Mouse (Mus musculus) Patski (cell line): ENCODE results near the gene Ccng1. TPM values are rescaled to one million over a fixed set of nuclear protein-coding genes. Genes with fewer than 3 reads are reported as not detected.

Source experiments
- ATAC-seq: fragments of 100-300 bp; one replicate; pipeline ENCODE4 v1.8.0; 2021
- CTCF ChIA-PET: fragments of 350-600 bp; sonication (Branson Sonifier 250); formaldehyde crosslinking; loops from one replicate; lab custom pipeline; 2022; ENCODE audit warnings: inconsistent platforms; lab: Charles Lee
- POLR2A ChIA-PET: fragments of 350-600 bp; sonication (Branson Sonifier 250); formaldehyde crosslinking; loops from one replicate; lab custom pipeline; 2022; ENCODE audit warnings: antibody characterized with exemption, inconsistent platforms; lab: Charles Lee
- DNase-seq: peaks from one replicate; pipeline ENCODE4 v3.0.0-alpha.2; 2011; ENCODE audit warnings: low read depth, low spot score
- H3K27me3 ChIP-seq: fragments of 371-371 bp; one replicate; pipeline ENCODE4 v1.5.1; 2021
- CTCF ChIP-seq: fragments of 100-300 bp; IDR thresholded peaks from one replicate; pipeline ENCODE4 v1.5.1; 2021
- in situ Hi-C: fragments of 300-500 bp; cut with MboI; formaldehyde crosslinking; loops from 3 replicates; pipeline ENCODE4 v1.11.1; 2018; ENCODE audit warnings: low pct_unique_long_range_greater_than_20kb, mixed read lengths
- polyA plus RNA-seq: library from polyadenylated mRNA; unstranded; gene quantifications from one replicate; pipeline ENCODE4 v1.2.3, GENCODE M21; 2021

The Ccng1 gene
- 77.6 TPM for polyA plus RNA-seq

- ATAC-seq: peak; percentile 100
Observed at GRCm38 (mm10) chr11:40755109-40755627, at the start of gene Ccng1. Gene Ccng1, minus strand, starts transcription at chr11:40755311.

GRCm38 (mm10) chr11:40790307-40790706 is 35.2 kb upstream of the Ccng1 start:
- in situ Hi-C loops: loop anchor here (25.0 kb wide), 1 partner anchor 1272 kb away; no protein-coding TSS in a partner anchor
- POLR2A ChIA-PET: no interaction called here
- ATAC-seq: peak; percentile 73
- DNase-seq: no peak
- CTCF ChIA-PET: no interaction called here
- no peak for TF ChIP-seq CTCF
- H3K27me3 ChIP-seq: peaks cover 5% of the 10 kb centered on the region

More at GRCm38 (mm10) chr11:40755109-40755627, at the start of gene Ccng1:
- peak; percentile 72 for DNase-seq
- ChIA-PET POLR2A (no interaction called here), CTCF (interaction anchor here (1.3 to 2.2 kb wide), 3 partner anchors 10 to 61 kb away, joined by 3 to 6 read pairs (median 3); no protein-coding TSS in a partner anchor)
- in situ Hi-C loops: no loop called here
- H3K27me3 ChIP-seq: no peaks in the 10 kb centered on the region
- no peak for TF ChIP-seq CTCF

- ChIA-PET CTCF (no interaction called here), POLR2A (interaction anchor here (0.6 kb wide), 1 partner anchor 65 kb away, joined by 3 read pairs; no protein-coding TSS in a partner anchor)
- ATAC-seq: no peak
Observed at GRCm38 (mm10) chr11:40789701-40790100, 34.6 kb upstream of the Ccng1 start.

GRCm38 (mm10) chr11:40786900-40787299 is 31.8 kb upstream of the Ccng1 start:
- in situ Hi-C loops: loop anchor here (25.0 kb wide), 1 partner anchor 1275 kb away; no protein-coding TSS in a partner anchor
- ChIA-PET POLR2A (no interaction called here), CTCF (interaction anchor here (1.0 to 1.1 kb wide), 2 partner anchors 11 to 12 kb away, joined by 3 read pairs; no protein-coding TSS in a partner anchor)
- ATAC-seq: no peak
- no peak for TF ChIP-seq CTCF
- peaks cover 21% of the 10 kb centered on the region for H3K27me3 ChIP-seq
- no peak for DNase-seq

More at GRCm38 (mm10) chr11:40789701-40790100, 34.6 kb upstream of the Ccng1 start:
- in situ Hi-C loops: loop anchor here (25.0 kb wide), 1 partner anchor 1273 kb away; no protein-coding TSS in a partner anchor
- H3K27me3 ChIP-seq: peaks cover 5% of the 10 kb centered on the region
- DNase-seq: no peak
- TF ChIP-seq CTCF: no peak

GRCm38 (mm10) chr11:40784326-40784725 is 29.2 kb upstream of the Ccng1 start:
- POLR2A ChIA-PET: no interaction called here

GRCm38 (mm10) chr11:40783346-40783745 is 28.2 kb upstream of the Ccng1 start:
- DNase-seq: no peak
- no peak for TF ChIP-seq CTCF
- peaks cover 51% of the 10 kb centered on the region for H3K27me3 ChIP-seq
- no peak for ATAC-seq
- in situ Hi-C loops: loop anchor here (25.0 kb wide), 1 partner anchor 1279 kb away; no protein-coding TSS in a partner anchor
- CTCF ChIA-PET: no interaction called here
- POLR2A ChIA-PET: no interaction called here

More at GRCm38 (mm10) chr11:40784326-40784725, 29.2 kb upstream of the Ccng1 start:
- in situ Hi-C loops: loop anchor here (25.0 kb wide), 1 partner anchor 1278 kb away; no protein-coding TSS in a partner anchor
- H3K27me3 ChIP-seq: peaks cover 45% of the 10 kb centered on the region
- CTCF ChIA-PET: no interaction called here
- no peak for ATAC-seq
- DNase-seq: no peak
- TF ChIP-seq CTCF: no peak

GRCm38 (mm10) chr11:40781857-40782256 is 26.7 kb upstream of the Ccng1 start:
- TF ChIP-seq CTCF: no peak
- H3K27me3 ChIP-seq: peaks cover 57% of the 10 kb centered on the region
- in situ Hi-C loops: loop anchor here (25.0 kb wide), 1 partner anchor 1280 kb away; no protein-coding TSS in a partner anchor
- DNase-seq (no peak), ATAC-seq (no peak)
- CTCF ChIA-PET: no interaction called here
- POLR2A ChIA-PET: no interaction called here

- in situ Hi-C loops: loop anchor here (25.0 kb wide), 1 partner anchor 1287 kb away; no protein-coding TSS in a partner anchor
- peak; percentile 35 for ATAC-seq
- peak; percentile 65 for TF ChIP-seq CTCF
- DNase-seq: no peak
- ChIA-PET POLR2A (no interaction called here), CTCF (interaction anchor here (0.6 to 1.6 kb wide), 6 partner anchors 11 to 885 kb away, joined by 3 to 8 read pairs (median 3); partner anchors contain the start of gene Ccng1)
- peaks cover 55% of the 10 kb centered on the region for H3K27me3 ChIP-seq
Observed at GRCm38 (mm10) chr11:40775315-40776269, 20.5 kb upstream of the Ccng1 start.

- H3K27me3 ChIP-seq: peaks cover 32% of the 10 kb centered on the region
- ATAC-seq: no peak
- TF ChIP-seq CTCF: no peak
- POLR2A ChIA-PET: no interaction called here
- in situ Hi-C loops: no loop called here
- CTCF ChIA-PET: interaction anchor here (1.1 to 2.0 kb wide), 2 partner anchors 10 to 11 kb away, joined by 3 to 8 read pairs; partner anchors contain the start of gene Ccng1
- no peak for DNase-seq
Observed at GRCm38 (mm10) chr11:40764690-40765089, 9.6 kb upstream of the Ccng1 start.

GRCm38 (mm10) chr11:40763395-40763794 is 8.3 kb upstream of the Ccng1 start:
- ChIA-PET POLR2A (no interaction called here), CTCF (no interaction called here)
- in situ Hi-C loops: no loop called here
- DNase-seq (no peak), ATAC-seq (peak; percentile 75)
- peaks cover 31% of the 10 kb centered on the region for H3K27me3 ChIP-seq
- peak; percentile 61 for TF ChIP-seq CTCF
